Mouse (Mus musculus) small intestine, adult 2 months (tissue): ENCODE results near the gene Ss18l1.

Source experiments
- CTCF ChIP-seq: fragments of 200-500 bp; IDR thresholded peaks from 2 replicates; pipeline ENCODE4 v1.5.1; 2012; ENCODE audit warnings: low read depth, mild to moderate bottlenecking, control low read depth, inconsistent platforms, low read length, moderate library complexity, mixed read lengths; ENCODE audit not compliant: insufficient replicate concordance, insufficient read length; ENCODE audit errors: extremely low read depth
- POLR2A ChIP-seq: fragments of 200-500 bp; IDR thresholded peaks from 2 replicates; pipeline ENCODE4 v1.6.1; 2012; ENCODE audit warnings: low read depth, mild to moderate bottlenecking, control low read depth, inconsistent platforms, low read length, moderate library complexity

DNA sequence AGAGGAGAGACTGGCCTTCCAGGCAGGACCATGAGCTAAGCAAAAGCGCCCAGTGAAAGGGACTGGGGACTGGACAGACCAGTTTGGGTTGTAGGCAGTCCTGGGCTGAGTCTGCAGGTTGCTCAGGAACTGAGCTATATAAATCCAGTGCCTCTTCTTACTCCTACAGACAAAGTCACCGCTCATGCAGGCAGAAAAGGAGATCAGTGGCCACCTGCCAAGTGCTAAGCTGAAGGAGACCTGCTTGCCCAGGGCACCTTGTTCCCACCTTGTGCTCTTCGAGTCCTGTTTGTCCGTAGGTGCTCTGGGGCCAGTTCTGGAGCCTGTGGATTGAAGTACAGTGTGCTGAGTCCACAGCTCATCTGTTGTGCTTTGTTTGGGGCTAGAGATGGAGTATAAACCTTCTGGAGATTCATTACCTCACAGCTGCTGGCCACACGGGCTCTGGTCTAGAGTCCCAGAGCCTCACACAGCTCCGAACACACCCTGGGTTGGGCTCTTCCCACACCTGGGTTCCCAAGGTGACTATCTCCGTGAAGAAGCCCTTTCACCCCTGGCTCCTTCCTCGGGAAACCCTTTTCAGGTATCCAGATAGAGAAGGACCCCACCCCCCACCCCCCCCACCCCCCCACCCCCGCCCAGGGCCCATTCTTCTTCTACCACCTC is 35.8 kb upstream of the Ss18l1 start:
- TF ChIP-seq CTCF (no peak), POLR2A (no peak)
